Mouse (Mus musculus): ENCODE results near the gene Etfdh. TPM values are rescaled to one million over a fixed set of nuclear protein-coding genes. Genes with fewer than 3 reads are reported as not detected.
A peak's percentile ranks its signal among the peaks of the same experiment; 100 is the strongest.

Etfdh gene
- polyA plus RNA-seq, 1 experiment: 28.7 TPM

DNA sequence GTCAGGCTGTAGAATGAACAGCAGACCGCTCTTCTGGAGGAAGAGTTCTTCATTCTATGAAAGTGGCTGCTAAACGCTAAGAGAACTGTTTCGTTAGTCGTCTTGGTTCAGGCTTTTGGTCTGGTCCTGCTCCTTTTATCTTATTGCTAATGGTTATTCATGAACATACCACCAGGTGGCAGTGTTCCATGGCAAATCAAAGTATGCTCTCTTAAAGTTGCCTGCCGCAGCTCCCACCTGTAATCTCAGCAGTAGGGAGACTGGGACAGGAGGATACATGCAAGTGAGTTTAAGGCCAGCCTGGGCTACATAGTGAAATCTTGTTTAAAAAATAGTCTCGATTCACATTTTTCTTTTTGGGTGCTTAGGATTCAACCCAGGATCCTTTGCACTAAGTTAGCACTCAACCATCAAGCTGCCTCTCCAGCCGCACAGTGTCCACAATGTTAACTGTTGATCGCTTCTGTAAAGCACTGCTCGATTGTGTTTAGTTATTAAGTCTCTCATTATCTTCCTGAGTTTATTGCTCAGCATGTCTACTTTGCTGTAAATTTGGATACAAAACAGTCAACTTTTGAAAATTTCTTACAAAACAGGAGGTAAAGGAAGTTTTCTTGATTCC lies 35.6 kb upstream of the Etfdh start:
- no peaks in the 10 kb centered on the region for H3K9me3 ChIP-seq (replicated peaks; ENCODE audit: control insufficient read depth, insufficient read depth, low read length, poor library complexity, severe bottlenecking)
- H3K36me3 ChIP-seq (ENCODE audit: control insufficient read depth, insufficient read depth, low read length, poor library complexity, severe bottlenecking): no peaks in the 10 kb centered on the region
- no peak for TF ChIP-seq POLR2A (IDR thresholded peaks at IDR 0.05; ENCODE audit: insufficient read depth, low read length)
- no peak for TF ChIP-seq CTCF (IDR thresholded peaks at IDR 0.05; ENCODE audit: low read depth, low read length)
- no peak for TF ChIP-seq EP300 (IDR thresholded peaks at IDR 0.05; ENCODE audit: insufficient read depth, low read depth, low read length)
- H3K27ac ChIP-seq (ENCODE audit: insufficient read depth, low read length): no peak overlapping the region
- no peak overlapping the region for H3K9ac ChIP-seq (ENCODE audit: low read depth, poor library complexity, severe bottlenecking)
- no peaks in the 10 kb centered on the region for H3K4me1 ChIP-seq (ENCODE audit: control insufficient read depth, insufficient read depth, low read length)
- no peaks in the 10 kb centered on the region for H3K27me3 ChIP-seq (ENCODE audit: control insufficient read depth, insufficient read depth, low read length, poor library complexity, severe bottlenecking)
- H3K4me3 ChIP-seq (ENCODE audit: low read depth, low read length): no peak overlapping the region

DNA sequence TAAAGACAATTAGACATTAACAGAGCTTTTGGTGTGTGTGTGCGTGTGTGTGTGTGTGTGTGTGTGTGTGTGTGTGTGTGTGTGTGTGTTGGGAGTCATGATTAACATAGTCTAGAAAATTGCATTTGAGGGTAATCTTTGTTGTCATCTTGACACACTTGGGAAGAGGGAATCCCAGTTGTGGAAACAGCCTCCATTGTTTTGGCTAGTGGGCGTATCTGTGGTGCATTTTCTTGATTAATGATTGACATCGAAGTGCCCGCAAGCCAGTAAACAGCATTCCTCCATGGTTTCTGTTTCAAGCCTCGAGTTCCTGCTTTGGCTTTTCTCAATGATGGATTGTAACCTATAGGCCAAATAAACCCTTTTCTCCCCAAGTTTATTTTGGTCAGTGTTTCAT lies 27.4 kb upstream of the Etfdh start:
- Histone ChIP-seq H3K9ac (ENCODE audit: low read depth, poor library complexity, severe bottlenecking) (no peak overlapping the region), H3K4me3 (ENCODE audit: low read depth, low read length) (no peak overlapping the region), H3K36me3 (ENCODE audit: control insufficient read depth, insufficient read depth, low read length, poor library complexity, severe bottlenecking) (no peaks in the 10 kb centered on the region), H3K9me3 (replicated peaks; ENCODE audit: control insufficient read depth, insufficient read depth, low read length, poor library complexity, severe bottlenecking) (no peaks in the 10 kb centered on the region), H3K4me1 (ENCODE audit: control insufficient read depth, insufficient read depth, low read length) (no peaks in the 10 kb centered on the region), H3K27ac (ENCODE audit: insufficient read depth, low read length) (no peak overlapping the region), H3K27me3 (ENCODE audit: control insufficient read depth, insufficient read depth, low read length, poor library complexity, severe bottlenecking) (no peaks in the 10 kb centered on the region)
- TF ChIP-seq POLR2A (IDR thresholded peaks at IDR 0.05; ENCODE audit: insufficient read depth, low read length): no peak
- TF ChIP-seq CTCF (IDR thresholded peaks at IDR 0.05; ENCODE audit: low read depth, low read length): no peak
- no peak for TF ChIP-seq EP300 (IDR thresholded peaks at IDR 0.05; ENCODE audit: insufficient read depth, low read depth, low read length)

DNA sequence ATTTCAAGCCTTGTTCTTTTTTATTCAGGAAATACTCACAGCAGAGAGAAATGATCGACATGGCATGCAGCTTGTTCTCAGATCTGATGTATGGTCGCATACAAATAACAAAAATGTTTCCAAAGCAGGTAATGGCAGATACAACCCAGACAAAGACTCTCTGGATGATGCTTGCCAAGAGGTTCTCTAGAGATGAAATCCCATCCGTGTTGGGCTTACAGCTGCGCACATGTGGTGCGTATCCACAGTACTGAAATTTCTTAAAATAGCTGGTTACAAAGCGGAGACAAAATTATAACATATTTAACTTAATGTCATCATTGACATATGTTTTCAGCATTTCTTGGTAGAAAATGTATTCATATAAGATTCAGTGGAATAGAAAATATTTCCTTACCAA lies 22.8 kb upstream of the Etfdh start:
- Histone ChIP-seq H3K27me3 (ENCODE audit: control insufficient read depth, insufficient read depth, low read length, poor library complexity, severe bottlenecking) (no peaks in the 10 kb centered on the region), H3K9me3 (replicated peaks; ENCODE audit: control insufficient read depth, insufficient read depth, low read length, poor library complexity, severe bottlenecking) (no peaks in the 10 kb centered on the region), H3K36me3 (ENCODE audit: control insufficient read depth, insufficient read depth, low read length, poor library complexity, severe bottlenecking) (no peaks in the 10 kb centered on the region), H3K27ac (ENCODE audit: insufficient read depth, low read length) (no peak overlapping the region), H3K4me3 (ENCODE audit: low read depth, low read length) (no peak overlapping the region), H3K4me1 (ENCODE audit: control insufficient read depth, insufficient read depth, low read length) (no peaks in the 10 kb centered on the region), H3K9ac (ENCODE audit: low read depth, poor library complexity, severe bottlenecking) (no peak overlapping the region)
- TF ChIP-seq CTCF (IDR thresholded peaks at IDR 0.05; ENCODE audit: low read depth, low read length): no peak
- no peak for TF ChIP-seq EP300 (IDR thresholded peaks at IDR 0.05; ENCODE audit: insufficient read depth, low read depth, low read length)
- no peak for TF ChIP-seq POLR2A (IDR thresholded peaks at IDR 0.05; ENCODE audit: insufficient read depth, low read length)

DNA sequence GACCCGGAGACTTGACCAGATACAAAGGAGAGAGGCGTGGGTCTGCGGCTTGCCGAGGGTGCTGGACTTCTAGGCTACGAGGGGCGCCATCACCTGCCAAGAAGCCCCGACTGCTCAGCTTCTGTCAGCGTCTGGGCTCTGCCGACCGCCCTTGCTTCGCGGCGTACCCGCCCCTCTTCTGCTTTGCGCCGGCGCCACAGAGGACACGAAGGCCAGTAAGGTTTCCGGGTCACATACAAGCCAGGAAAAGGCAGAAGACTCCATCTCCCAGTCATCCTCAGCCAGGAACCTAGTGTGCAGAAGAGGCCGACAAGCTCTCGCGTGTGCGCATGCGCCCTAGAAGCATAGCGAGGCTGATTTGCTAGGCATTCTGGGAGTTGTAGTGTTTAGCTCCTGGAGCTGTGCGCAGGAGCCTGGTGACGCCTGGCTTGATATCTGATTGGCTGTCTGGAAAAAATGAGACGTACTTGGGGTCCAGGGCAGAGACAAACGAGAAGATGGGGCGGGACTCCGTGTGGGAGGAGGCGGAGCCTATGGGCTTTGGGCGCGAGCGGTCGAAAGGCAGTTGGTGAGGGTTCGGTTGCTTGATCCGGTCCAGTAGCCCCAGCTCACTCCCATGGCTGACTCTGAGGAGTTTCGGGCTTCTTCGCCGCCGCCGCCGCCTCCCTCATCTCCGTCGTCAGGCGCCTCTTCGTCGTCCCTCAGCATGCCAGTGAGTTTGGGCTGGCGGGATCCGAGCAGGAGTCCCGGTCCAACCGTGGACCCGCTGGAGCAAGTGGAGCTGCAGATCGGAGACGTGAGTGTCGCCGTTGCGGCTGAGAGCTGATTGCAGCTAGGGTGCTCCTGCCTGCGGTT lies 512 bp downstream of the Etfdh start, which contains the start of gene 4930579G24Rik:
TSS of gene 4930579G24Rik (plus strand) at position 519 of the 855 bp plus-strand sequence.
- peaks cover 7% of the 10 kb centered on the region for H3K36me3 ChIP-seq (ENCODE audit: control insufficient read depth, insufficient read depth, low read length, poor library complexity, severe bottlenecking)
- H3K27ac ChIP-seq (ENCODE audit: insufficient read depth, low read length): peak within 1 kb of the TSS; percentile 32; the same call in 1 of the 2 replicates
- H3K27me3 ChIP-seq (ENCODE audit: control insufficient read depth, insufficient read depth, low read length, poor library complexity, severe bottlenecking): no peaks in the 10 kb centered on the region
- no peaks in the 10 kb centered on the region for H3K9me3 ChIP-seq (replicated peaks; ENCODE audit: control insufficient read depth, insufficient read depth, low read length, poor library complexity, severe bottlenecking)
- peak within 1 kb of the TSS; percentile 61 for H3K9ac ChIP-seq (ENCODE audit: low read depth, poor library complexity, severe bottlenecking)
- peak within 1 kb of the TSS; percentile 92 for H3K4me3 ChIP-seq (ENCODE audit: low read depth, low read length)
- no peaks in the 10 kb centered on the region for H3K4me1 ChIP-seq (ENCODE audit: control insufficient read depth, insufficient read depth, low read length)
- TF ChIP-seq CTCF (IDR thresholded peaks at IDR 0.05; ENCODE audit: low read depth, low read length) (no peak), EP300 (IDR thresholded peaks at IDR 0.05; ENCODE audit: insufficient read depth, low read depth, low read length) (0 out of 2 replicates have a peak, but pooled peaks have one; percentile 8), POLR2A (IDR thresholded peaks at IDR 0.05; ENCODE audit: insufficient read depth, low read length) (peak; percentile 92)

DNA sequence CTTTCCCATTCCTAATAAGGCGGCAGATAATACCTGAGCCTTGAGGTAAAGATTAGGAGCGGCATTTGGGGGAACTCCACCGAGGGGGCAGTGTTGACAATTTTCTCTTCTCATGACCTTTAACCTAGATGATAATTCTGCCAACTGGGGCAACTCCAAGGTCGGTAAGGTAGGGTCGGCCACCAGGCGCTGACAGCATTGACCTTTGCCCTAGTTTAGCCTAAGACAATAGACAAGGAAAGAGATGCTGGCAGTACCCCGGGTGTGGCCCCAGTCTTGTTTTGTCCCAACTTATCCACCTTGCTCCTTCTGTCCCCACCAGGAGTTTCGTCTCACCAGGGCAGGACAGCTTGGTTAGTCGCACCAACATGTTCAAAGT lies 1.1 kb downstream of the Etfdh start:
- TF ChIP-seq EP300 (IDR thresholded peaks at IDR 0.05; ENCODE audit: insufficient read depth, low read depth, low read length) (no peak), CTCF (IDR thresholded peaks at IDR 0.05; ENCODE audit: low read depth, low read length) (no peak), POLR2A (IDR thresholded peaks at IDR 0.05; ENCODE audit: insufficient read depth, low read length) (no peak)
- no peaks in the 10 kb centered on the region for H3K9me3 ChIP-seq (replicated peaks; ENCODE audit: control insufficient read depth, insufficient read depth, low read length, poor library complexity, severe bottlenecking)
- peak overlapping the region; percentile 92 for H3K4me3 ChIP-seq (ENCODE audit: low read depth, low read length)
- no peaks in the 10 kb centered on the region for H3K4me1 ChIP-seq (ENCODE audit: control insufficient read depth, insufficient read depth, low read length)
- H3K27ac ChIP-seq (ENCODE audit: insufficient read depth, low read length): peak overlapping the region; percentile 32; the same call in 1 of the 2 replicates
- H3K27me3 ChIP-seq (ENCODE audit: control insufficient read depth, insufficient read depth, low read length, poor library complexity, severe bottlenecking): no peaks in the 10 kb centered on the region
- peaks cover 7% of the 10 kb centered on the region for H3K36me3 ChIP-seq (ENCODE audit: control insufficient read depth, insufficient read depth, low read length, poor library complexity, severe bottlenecking)
- H3K9ac ChIP-seq (ENCODE audit: low read depth, poor library complexity, severe bottlenecking): peak overlapping the region; percentile 29

Data from ES-Bruce4 (cell line).